Mouse (Mus musculus) forelimb bud, embryonic 11.5 days (tissue): ENCODE data around the gene Cyp27a1.
A peak's percentile ranks its signal among the peaks of the same experiment; 100 is the strongest.

ENCODE experiments used
- DNase-seq: peaks from one replicate; pipeline ENCODE4 v3.0.0-alpha.2; 2012; ENCODE audit warnings: low read depth, low spot score

The Cyp27a1 gene

DNA sequence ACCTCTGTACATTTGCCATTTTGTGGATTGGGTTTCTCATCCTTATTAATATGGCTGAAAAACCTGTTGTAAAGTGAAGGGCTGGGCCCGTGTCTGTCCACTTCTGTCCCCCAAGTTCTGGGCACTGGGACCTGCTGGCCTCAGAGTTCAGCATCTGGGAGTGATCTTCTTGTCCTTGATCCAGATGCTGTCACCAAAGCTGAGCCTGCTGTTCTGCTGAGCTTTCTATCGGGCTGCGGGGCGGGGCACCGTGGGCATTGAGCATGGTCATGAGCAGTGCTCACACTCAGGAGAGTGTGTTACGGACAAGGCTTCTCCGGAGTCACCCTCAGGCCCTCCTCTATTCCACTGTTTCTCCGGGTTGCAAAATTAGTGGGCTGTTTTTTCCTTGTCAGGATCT is 4.7 kb downstream of the Cyp27a1 start:
- DNase-seq, result no peak

DNA sequence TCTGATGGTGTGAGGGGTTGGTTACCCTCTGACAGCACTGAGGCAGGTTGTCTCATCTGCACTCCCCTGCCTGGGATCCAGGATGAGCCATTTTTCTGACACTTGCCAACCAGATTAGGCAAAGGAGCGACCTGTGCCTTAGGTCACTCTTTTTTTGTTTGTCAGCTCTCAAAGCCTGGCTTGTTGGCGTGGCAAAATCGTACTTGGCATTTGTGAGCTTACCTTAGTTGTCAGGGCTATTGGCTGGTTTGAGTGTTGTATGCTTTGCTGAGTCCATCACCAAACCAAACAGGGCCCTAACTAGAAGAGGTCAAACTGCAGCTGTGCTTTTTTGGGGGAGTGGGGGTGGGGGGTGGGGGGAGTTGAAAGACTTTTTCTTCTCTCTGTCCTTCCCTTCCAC is 5.9 kb downstream of the Cyp27a1 start:
- DNase-seq, result no peak

DNA sequence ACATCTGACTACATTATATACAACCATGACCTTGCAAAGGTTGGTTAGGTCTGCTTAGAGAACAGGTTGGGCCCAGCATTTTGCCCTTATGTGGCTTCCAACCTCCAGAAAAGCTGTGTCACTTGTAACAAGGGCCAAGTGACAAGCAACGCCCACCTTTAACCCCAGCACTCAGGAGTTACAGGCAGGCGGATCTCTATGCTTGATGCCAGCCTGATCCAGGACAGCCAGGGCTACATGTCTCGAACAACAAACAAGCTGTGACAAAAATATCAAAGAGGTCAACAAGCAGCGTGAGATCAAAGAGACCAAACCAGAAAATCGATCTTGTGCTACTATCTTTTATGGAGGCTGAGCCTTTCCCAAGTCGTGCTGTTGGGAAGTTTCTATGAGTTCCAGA is 8.3 kb downstream of the Cyp27a1 start:
- DNase-seq, result no peak

DNA sequence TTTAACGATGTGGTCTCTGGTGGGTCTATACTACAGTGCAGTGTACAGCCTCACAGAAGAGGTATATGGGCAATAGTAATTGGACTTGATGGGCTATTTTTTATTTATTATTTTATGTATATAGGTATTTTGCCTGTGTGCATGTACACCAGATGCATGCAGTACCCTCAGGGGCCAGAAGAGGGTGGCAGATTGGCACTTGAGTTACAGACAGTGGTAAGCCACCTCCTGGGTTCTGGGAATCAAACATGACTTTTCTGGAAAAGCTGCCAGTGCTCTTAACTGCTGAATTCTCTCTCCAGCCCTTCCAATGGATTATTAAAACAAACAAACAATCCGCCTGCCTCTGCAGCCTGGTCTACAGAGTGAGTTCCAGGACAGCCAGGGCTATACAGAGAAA is 10.4 kb downstream of the Cyp27a1 start:
- DNase-seq, result peak; percentile 14

DNA sequence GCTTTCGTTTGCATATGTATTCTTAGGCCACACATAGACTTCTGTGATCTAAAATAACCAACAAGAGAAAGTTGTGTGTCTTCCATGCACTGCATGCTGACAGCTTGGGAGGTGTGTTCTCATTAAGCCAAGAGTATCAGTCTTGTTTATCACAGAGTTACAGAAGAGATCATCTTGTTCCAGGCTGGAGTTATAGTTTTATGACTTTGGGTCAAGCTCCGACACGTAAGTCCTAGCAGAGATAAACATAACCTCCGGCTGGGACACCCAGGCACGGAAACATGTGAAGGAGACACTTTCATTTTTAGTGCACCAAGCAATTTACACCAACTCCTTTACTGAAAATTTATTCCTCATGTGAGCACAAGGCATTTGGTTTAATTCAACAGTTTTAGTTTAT is 12.7 kb downstream of the Cyp27a1 start:
- DNase-seq, result no peak

DNA sequence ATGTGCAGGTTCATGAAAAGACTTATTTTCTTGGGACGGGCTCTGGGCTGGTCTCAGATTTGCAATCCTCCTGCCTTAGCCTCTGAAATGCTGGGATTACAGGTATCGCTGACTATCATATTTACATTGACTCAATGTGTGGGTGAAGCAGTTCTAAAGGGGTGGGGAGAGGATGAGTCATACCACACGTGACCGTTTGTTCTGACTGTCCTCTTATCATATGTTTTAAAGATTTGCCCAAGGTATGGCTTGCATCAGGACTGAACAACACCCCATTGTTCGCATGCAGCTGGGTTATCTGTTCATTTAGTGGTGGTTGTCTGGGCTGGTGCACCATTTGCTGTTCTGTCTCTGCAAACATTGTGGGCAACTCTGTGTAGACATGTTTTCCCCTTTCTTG is 13.3 kb downstream of the Cyp27a1 start:
- DNase-seq, result no peak

DNA sequence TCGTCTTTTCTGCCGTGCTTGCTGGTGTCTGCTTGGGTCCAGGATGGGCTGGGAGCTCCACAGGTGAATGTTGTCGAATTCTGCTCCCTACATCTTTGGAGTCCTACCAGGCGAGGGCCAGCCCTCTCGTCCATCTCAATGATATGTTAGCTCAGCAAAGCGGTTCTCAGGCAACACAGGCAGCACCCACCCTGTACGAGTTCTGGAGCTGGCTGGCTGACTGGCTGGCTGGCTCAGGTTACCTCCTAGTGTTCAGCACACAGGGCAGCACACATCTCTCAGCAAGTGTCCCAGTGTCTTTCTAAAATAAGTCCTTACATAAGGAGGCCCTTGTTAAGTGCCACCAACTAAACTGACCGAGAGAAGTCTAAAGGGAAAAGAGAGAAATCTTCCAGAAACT is 15.1 kb downstream of the Cyp27a1 start:
- DNase-seq, result no peak

DNA sequence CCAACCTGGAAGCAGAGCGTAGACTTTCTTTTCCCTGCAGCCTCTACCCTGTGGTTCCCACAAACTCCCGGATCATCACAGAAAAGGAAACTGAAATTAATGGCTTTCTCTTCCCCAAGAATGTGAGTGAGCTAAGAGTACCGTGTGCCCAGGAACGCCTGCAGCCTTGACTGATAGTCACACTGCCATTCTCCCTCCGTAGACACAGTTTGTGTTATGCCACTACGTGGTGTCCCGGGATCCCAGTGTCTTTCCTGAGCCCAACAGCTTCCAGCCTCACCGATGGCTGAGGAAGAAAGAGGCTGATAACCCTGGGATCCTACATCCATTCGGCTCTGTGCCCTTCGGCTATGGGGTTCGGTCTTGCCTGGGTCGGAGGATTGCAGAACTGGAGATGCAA is 23.6 kb downstream of the Cyp27a1 start:
- DNase-seq, result no peak

DNA sequence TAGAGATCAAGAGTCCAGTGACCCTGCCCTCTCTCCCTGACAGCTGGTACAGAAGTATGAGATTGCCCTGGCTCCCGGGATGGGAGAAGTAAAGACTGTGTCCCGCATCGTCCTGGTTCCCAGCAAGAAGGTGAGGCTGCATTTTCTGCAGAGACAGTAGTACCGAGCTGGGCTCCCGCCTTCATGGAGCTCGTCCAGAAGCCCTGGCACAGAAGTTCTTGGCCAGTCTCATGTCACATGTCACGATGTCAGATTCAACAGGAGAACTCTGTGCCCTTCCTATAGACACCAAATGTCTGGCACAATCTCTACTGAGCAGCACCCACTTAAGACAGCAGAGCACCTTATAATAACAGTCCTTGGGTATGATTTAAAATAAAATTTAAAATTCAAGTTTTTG is 24.1 kb downstream of the Cyp27a1 start:
- no peak for DNase-seq

DNA sequence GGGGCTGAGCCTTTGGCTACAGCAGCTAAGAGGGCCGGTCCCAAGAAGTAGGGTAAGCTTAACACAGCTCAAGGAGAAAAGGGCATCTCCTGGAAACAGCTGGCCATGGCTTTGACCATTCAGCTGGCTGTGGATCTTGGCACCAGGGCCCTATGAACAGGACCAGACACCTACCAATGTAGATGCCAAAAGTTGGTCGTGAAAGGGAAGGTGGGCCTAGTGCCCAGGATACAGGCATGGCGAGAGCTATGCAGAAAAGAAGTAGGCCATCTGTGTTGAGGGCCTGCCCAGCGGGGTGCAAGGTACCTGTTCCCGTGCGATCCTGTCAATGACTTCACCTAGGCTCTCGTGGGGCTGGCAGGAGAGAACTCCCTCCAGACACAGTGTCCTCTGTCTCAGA is 27.5 kb downstream of the Cyp27a1 start:
- DNase-seq, result no peak

DNA sequence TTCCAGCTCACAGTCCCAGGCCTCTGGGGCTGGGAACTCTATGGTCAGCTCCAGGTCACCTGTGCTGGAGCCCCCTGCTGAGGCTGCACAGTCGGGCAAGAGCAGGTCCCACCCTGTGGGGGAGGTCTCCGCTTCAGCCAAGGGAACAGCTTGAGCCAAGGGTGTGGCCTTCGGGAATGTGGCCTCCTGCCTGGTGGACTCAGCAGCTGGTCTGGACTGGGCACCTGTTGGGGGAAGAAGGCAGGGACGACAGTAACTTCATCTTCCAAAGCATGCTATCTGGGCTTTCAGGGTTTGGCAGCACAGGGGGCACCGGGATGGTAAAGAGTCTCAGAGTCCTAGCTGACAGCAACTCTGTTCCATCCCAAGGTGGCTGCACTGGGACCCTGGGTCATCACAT is 34.0 kb downstream of the Cyp27a1 start:
- no peak for DNase-seq

DNA sequence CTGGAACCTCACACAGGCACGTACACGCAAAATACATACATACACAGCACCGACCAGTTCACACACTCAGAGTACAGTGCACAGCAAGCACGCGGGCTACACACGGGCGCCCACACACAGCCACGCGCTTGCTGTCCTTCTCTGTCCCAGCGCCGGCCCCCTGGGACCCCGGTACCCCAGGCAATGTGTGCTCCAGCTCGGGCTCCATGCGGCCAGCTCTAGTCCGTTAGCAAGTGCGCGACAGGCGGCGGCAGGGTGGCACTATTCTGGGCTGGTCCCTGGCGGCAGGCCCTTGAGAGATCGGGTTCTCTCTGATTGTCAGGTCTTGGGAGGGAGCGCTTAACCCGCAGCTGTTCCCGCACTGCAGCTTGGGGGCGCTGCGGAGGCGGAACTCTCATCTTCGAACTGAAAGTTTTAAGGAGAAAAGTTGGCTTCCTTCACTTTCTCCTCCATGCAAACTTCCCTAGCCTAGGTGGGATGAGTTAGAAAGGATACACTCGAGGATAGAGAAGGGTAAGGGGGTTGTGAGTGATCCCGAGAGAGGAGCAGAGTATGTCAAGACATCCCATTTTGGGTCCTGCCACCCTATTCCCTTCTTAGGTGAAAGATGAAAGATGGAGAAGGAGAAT is 35.4 kb downstream of the Cyp27a1 start, which contains the start of gene Prkag3:
Prkag3 (minus strand) TSS at position 579 of the 629 bp plus-strand sequence.
- peak; percentile 54 for DNase-seq

DNA sequence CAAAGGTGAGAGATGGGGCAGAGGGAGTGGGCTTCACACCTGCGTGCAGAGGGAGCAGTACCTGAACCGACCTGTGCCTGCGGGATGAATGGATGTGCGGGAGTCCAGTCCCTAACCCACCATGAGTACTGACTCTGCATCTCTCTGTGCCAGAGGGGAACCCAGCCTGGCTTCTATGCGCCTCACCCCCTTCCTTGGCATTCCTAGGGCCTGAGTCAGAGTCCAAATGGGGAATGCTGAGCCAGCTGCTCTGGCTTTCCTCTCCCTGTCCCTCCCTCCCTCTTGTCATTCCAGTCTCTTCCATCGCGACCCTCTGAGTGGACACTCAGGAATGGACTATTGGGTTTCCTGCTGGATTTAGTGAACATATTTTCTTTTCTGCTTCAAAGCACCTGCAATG is 35.9 kb downstream of the Cyp27a1 start:
- no peak for DNase-seq

DNA sequence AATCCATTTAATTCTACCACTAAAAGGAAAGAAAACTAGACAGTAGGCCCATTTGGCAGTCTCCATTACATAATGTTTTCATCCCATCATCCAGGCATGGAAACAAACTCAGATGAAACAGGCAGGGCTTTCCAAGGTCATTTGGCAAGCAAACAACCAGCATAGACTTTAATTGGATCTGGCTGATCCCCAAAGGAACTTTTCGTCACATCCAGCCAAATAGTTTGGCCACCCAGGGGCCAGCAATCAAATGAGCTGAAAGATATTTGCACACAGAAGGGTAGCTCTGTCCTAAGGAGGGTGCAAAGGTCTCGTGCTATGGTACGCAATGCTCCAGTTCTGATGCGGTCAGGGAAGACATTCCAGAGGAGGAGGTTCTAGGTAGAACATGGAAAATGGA is 37.3 kb downstream of the Cyp27a1 start:
- no peak for DNase-seq

DNA sequence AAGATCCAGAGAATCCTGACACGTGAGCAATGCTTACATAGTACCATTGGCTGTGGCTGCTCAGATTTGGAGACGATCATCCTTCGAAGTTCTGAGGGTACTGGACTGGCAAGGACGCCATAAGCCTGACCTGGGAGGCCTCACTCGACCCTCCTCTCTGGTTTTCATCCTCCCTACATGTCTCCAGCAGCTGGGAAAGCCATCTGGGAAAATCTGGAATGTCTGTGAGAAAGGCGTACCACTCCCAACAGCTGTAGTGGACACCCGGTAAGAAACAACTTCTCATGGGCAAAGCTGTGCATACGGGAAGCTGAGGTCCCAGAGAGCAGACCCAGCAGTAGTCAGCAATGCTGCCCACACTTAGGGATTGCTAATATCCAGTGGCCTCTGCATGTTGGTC is 38.8 kb downstream of the Cyp27a1 start:
- no peak for DNase-seq

DNA sequence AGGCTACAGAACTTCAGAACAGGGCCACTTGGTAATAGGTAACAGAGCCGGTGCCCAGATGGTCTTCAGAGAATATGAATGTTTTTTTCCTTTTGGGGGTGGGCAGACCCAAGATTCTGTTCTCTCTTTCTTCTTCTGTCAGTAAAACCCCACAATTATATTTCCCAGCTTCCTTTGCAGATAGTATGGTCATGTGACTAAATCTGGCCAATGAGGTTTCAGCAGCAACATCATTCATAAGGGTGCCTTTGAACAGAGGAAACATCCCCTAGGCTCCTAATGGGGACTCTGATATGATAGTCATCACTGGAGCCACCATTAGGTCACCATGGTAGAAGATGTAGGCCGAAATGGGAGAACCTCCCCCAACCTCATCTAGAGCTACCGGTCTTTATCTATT is 39.5 kb downstream of the Cyp27a1 start:
- no peak for DNase-seq

DNA sequence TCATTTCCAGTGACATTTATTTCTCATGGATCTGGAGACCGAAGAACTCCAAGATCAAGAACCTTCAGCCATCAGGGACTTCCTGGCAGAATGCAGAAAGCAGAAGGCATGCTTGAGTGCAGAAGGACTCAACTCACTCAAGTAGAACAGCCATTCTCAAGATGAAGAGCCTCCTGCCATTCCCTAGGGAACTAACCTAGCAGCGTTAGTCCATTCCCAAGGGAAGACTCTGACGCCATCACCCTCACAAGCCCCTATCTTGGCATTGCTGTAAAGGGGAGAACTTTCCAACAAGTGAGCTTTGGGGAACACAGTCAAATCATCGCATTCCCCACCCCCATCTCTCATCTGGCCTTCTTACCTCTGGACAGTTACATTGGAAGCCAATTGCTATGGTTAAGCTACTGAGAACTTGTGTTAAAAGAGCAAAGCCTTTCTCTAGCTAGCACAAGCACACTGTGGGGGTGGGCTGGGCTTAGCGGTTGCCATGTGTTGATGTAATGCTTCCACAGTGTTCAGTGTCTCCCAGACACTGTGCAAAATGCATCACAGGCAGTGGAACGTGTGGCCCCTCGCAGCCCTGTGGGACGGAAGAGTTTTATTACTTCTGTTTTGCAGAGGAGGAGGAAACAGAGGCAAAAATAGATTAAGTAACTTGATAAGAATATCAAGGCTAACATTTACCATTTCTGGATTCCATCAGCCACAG is 40.0 kb downstream of the Cyp27a1 start:
- DNase-seq, result no peak

DNA sequence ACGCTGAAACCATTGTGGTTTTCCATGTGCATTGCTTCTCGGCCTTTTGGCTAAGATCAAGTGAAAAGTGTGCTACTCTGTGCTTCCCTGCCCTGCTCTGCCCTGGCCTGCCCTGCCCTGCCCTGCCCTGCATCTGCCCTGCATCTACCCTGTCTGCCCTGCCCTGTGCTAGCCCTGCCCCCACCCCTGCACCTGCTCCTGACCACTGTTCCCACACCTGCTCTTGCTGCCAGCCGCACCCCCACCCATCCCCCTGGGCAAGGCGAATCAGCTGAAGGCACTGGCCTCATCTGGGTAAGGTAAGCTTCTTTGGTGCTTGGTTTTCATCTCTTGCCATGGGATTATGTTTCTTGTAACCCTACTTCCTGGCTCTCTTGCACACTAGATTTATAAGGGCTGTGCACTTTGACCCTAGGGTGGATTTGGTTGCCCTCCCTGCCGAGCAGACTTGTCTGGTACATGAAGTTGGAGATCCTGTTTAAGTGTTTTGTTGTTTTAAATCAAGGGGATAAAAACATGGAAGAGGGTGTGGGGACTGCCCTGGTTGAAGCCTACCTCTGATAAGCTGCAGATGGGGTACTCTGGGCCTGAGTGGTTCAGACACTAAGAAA is 40.9 kb downstream of the Cyp27a1 start:
- DNase-seq, result no peak

DNA sequence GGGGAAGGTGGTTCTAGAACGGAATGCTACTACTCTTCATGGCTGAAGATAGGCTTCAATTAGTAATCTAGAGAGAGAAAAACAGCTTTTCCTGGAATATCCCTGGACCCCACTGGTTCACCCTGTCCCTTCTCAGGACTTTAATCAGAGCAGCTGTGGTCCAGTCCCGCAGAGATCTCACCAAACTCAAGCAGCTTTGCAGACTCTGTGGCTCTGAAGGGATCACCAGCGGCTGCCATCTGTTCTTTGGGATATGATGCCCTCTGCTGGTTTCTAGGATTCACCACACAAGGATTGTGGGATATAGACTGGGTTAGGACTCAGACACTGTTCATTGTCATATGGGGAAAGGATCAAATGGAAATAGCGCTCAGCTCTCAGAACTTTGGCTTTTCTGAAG is 46.4 kb downstream of the Cyp27a1 start:
- peak; percentile 48 for DNase-seq

DNA sequence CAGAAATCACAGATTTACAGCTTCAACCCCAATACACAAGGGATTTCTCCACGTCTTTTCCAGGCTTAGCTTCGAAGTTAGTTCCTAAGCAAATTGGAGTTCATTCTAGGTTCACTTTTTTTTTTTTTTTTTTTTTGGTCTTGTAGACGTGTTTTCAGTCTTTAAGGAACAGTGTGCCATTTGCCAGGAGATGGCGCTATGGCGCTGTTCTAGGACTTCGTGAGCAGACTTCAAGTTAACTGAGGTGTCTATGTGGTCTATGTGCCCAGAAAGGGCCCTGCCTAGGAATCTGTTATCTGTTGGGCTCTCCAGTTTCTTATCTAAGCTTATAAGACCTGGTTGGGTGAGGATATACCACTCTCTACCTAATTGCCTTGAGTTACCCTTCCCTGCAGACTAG is 49.7 kb downstream of the Cyp27a1 start:
- DNase-seq, result peak; percentile 87

DNA sequence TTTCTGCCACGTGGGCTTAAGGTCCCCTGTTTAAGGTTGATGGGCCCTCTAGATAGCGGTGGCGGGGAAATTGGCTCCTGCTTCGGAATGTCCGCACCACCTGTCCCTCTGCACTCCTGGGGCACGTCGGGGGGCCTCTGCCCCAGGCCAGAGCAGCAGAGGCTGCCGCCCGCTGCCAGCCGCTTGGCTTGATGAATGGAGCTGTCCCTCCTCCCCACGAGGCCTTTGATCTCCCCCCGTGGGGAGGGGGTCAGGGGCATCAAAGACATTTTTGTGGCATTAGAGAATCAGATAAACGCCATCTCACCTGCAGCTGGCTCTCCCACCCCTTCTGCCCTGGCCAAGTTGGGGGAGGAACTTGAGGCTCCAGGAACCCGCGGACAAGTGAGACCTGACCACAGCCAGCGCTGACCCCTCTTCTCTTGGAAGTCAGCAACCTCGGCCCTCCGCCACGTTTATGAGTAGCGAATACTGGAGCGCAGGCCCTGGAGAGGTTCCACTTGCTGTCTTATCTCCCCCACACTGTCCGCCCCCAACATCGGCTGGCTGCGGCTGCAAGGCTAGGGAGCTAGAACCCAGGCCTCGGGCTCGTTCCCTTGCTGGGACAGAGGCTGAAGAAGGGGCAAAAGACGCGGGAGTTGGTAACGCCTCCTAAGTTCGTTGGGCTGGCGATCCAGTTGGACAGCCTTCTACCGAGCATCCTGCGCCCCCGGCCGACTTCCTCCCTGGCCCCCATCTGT is 57.5 kb downstream of the Cyp27a1 start:
- DNase-seq, result no peak

DNA sequence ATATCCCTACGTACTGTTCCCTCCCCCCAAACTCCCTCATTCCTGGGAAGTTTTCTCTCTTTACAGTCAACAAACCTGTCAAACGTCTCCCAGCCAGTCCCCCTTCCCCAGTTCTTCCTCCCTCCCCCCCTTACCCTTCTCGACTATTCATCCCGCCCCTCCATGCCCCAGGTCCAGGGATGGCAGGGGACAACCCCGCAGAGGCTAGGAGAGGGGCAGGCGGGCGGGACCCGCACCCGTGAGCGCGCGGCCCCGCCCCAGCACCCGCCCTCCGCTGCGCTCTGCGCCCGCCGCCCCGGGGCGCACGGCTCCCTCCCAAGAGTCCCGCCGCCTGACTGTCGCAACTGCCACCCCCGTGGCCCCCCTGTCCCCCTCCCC is 58.1 kb downstream of the Cyp27a1 start:
- DNase-seq, result no peak

DNA sequence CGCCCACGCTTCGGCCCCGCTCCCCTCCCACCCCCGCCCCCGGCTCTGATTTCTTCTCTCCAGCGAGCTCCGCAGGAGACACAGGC is 58.3 kb downstream of the Cyp27a1 start, which contains the start of gene Wnt6:
Wnt6 (plus strand) TSS at position 48 of the 86 bp plus-strand sequence.
- DNase-seq, result no peak
